Mouse (Mus musculus): ENCODE measurements around the gene Tmem132a. TPM values are rescaled to one million over a fixed set of nuclear protein-coding genes. Genes with fewer than 3 reads are reported as not detected.

Gene Tmem132a
- polyA plus RNA-seq, 1 experiment from 2014 or later, result 160 TPM

- ATAC-seq (ENCODE audit: low FRiP score) (no peak), DNase-seq (ENCODE audit: low spot score) (no peak)
- Histone ChIP-seq H3K9ac (no peak overlapping the region), H3K27ac (no peak overlapping the region), H3K9me3 (ENCODE audit: control insufficient read depth, low read length) (no peaks in the 10 kb centered on the region), H3K4me2 (replicated peaks) (no peak overlapping the region), H3K36me3 (replicated peaks; ENCODE audit: control insufficient read depth, insufficient read depth) (peaks cover 85% of the 10 kb centered on the region), H3K4me1 (replicated peaks; ENCODE audit: control insufficient read depth, insufficient read depth, low read length) (no peaks in the 10 kb centered on the region), H3K27me3 (ENCODE audit: control insufficient read depth, insufficient read depth, low read length) (no peaks in the 10 kb centered on the region), H3K4me3 (replicated peaks; ENCODE audit: low read length) (no peak overlapping the region)
- 93% methylated on average over 5 of the region's 5 CpGs for WGBS
Measured at GRCm38 (mm10) chr19:10904512-10904911, 34.8 kb upstream of the Tmem132a start.

- no peak overlapping the region for H3K27ac ChIP-seq
- no peak for ATAC-seq (ENCODE audit: low FRiP score)
Measured at GRCm38 (mm10) chr19:10901046-10901445, 31.3 kb upstream of the Tmem132a start.

GRCm38 (mm10) chr19:10900315-10900714 is 30.6 kb upstream of the Tmem132a start:
- Histone ChIP-seq H3K27me3 (ENCODE audit: control insufficient read depth, insufficient read depth, low read length) (no peaks in the 10 kb centered on the region), H3K4me2 (replicated peaks) (no peak overlapping the region), H3K9ac (no peak overlapping the region), H3K4me1 (replicated peaks; ENCODE audit: control insufficient read depth, insufficient read depth, low read length) (peaks cover 13% of the 10 kb centered on the region), H3K9me3 (ENCODE audit: control insufficient read depth, low read length) (no peaks in the 10 kb centered on the region), H3K27ac (no peak overlapping the region), H3K4me3 (replicated peaks; ENCODE audit: low read length) (no peak overlapping the region), H3K36me3 (replicated peaks; ENCODE audit: control insufficient read depth, insufficient read depth) (peaks cover 77% of the 10 kb centered on the region)
- WGBS, result 82% methylated on average over 6 of the region's 6 CpGs
- DNase-seq (ENCODE audit: low spot score) (no peak), ATAC-seq (ENCODE audit: low FRiP score) (no peak)

More at GRCm38 (mm10) chr19:10901046-10901445, 31.3 kb upstream of the Tmem132a start:
- H3K9ac ChIP-seq, result no peak overlapping the region
- no peak overlapping the region for H3K4me2 ChIP-seq (replicated peaks)
- no peak for DNase-seq (ENCODE audit: low spot score)
- H3K27me3 ChIP-seq (ENCODE audit: control insufficient read depth, insufficient read depth, low read length), result no peaks in the 10 kb centered on the region
- no peaks in the 10 kb centered on the region for H3K9me3 ChIP-seq (ENCODE audit: control insufficient read depth, low read length)
- peaks cover 10% of the 10 kb centered on the region for H3K4me1 ChIP-seq (replicated peaks; ENCODE audit: control insufficient read depth, insufficient read depth, low read length)
- H3K36me3 ChIP-seq (replicated peaks; ENCODE audit: control insufficient read depth, insufficient read depth), result peaks cover 84% of the 10 kb centered on the region
- no peak overlapping the region for H3K4me3 ChIP-seq (replicated peaks; ENCODE audit: low read length)
- WGBS, result 98% methylated on average over 5 of the region's 5 CpGs

GRCm38 (mm10) chr19:10897491-10897890 is 27.8 kb upstream of the Tmem132a start:
- no peaks in the 10 kb centered on the region for H3K27me3 ChIP-seq (ENCODE audit: control insufficient read depth, insufficient read depth, low read length)
- H3K4me1 ChIP-seq (replicated peaks; ENCODE audit: control insufficient read depth, insufficient read depth, low read length), result peaks cover 17% of the 10 kb centered on the region
- no peak overlapping the region for H3K27ac ChIP-seq
- H3K9ac ChIP-seq, result no peak overlapping the region
- ATAC-seq (ENCODE audit: low FRiP score), result no peak
- no peak for DNase-seq (ENCODE audit: low spot score)
- no peak overlapping the region for H3K4me2 ChIP-seq (replicated peaks)
- 89% methylated on average over 8 of the region's 8 CpGs for WGBS
- peaks cover 49% of the 10 kb centered on the region for H3K36me3 ChIP-seq (replicated peaks; ENCODE audit: control insufficient read depth, insufficient read depth)
- no peak overlapping the region for H3K4me3 ChIP-seq (replicated peaks; ENCODE audit: low read length)
- no peaks in the 10 kb centered on the region for H3K9me3 ChIP-seq (ENCODE audit: control insufficient read depth, low read length)

- H3K4me1 ChIP-seq (replicated peaks; ENCODE audit: control insufficient read depth, insufficient read depth, low read length), result peaks cover 17% of the 10 kb centered on the region
- DNase-seq (ENCODE audit: low spot score) (no peak), ATAC-seq (ENCODE audit: low FRiP score) (no peak)
- H3K36me3 ChIP-seq (replicated peaks; ENCODE audit: control insufficient read depth, insufficient read depth), result peaks cover 42% of the 10 kb centered on the region
- H3K4me3 ChIP-seq (replicated peaks; ENCODE audit: low read length), result peak overlapping the region; percentile 84; the same call in 1 of the 2 replicates
- H3K27ac ChIP-seq, result no peak overlapping the region
- no peak overlapping the region for H3K9ac ChIP-seq
- WGBS, result 85% methylated on average over 7 of the region's 7 CpGs
- H3K9me3 ChIP-seq (ENCODE audit: control insufficient read depth, low read length), result no peaks in the 10 kb centered on the region
- H3K27me3 ChIP-seq (ENCODE audit: control insufficient read depth, insufficient read depth, low read length), result no peaks in the 10 kb centered on the region
- H3K4me2 ChIP-seq (replicated peaks), result peak overlapping the region; percentile 91
Measured at GRCm38 (mm10) chr19:10896849-10897248, 27.1 kb upstream of the Tmem132a start.

GRCm38 (mm10) chr19:10895708-10896107 is 26.0 kb upstream of the Tmem132a start:
- H3K36me3 ChIP-seq (replicated peaks; ENCODE audit: control insufficient read depth, insufficient read depth), result peaks cover 31% of the 10 kb centered on the region
- DNase-seq (ENCODE audit: low spot score) (no peak), ATAC-seq (ENCODE audit: low FRiP score) (no peak)
- no peaks in the 10 kb centered on the region for H3K27me3 ChIP-seq (ENCODE audit: control insufficient read depth, insufficient read depth, low read length)
- H3K4me1 ChIP-seq (replicated peaks; ENCODE audit: control insufficient read depth, insufficient read depth, low read length), result peaks cover 17% of the 10 kb centered on the region
- H3K4me2 ChIP-seq (replicated peaks), result peak overlapping the region; percentile 91
- peak overlapping the region; percentile 91 for H3K27ac ChIP-seq
- peak overlapping the region; percentile 84 for H3K9ac ChIP-seq
- 1% methylated on average over 16 of the region's 16 CpGs for WGBS
- H3K4me3 ChIP-seq (replicated peaks; ENCODE audit: low read length), result peak overlapping the region; percentile 84
- no peaks in the 10 kb centered on the region for H3K9me3 ChIP-seq (ENCODE audit: control insufficient read depth, low read length)

GRCm38 (mm10) chr19:10895016-10895528 is 25.3 kb upstream of the Tmem132a start, which contains the start of gene Prpf19:
Gene Prpf19 (plus strand): TSS chr19:10895231.
- Histone ChIP-seq H3K27ac (peak within 1 kb of the TSS; percentile 91), H3K4me2 (replicated peaks) (peak within 1 kb of the TSS; percentile 91), H3K9me3 (ENCODE audit: control insufficient read depth, low read length) (no peaks in the 10 kb centered on the region), H3K4me1 (replicated peaks; ENCODE audit: control insufficient read depth, insufficient read depth, low read length) (peaks cover 17% of the 10 kb centered on the region), H3K27me3 (ENCODE audit: control insufficient read depth, insufficient read depth, low read length) (no peaks in the 10 kb centered on the region), H3K36me3 (replicated peaks; ENCODE audit: control insufficient read depth, insufficient read depth) (peaks cover 25% of the 10 kb centered on the region), H3K4me3 (replicated peaks; ENCODE audit: low read length) (peak within 1 kb of the TSS; percentile 84), H3K9ac (peak within 1 kb of the TSS; percentile 84)
- DNase-seq (ENCODE audit: low spot score) (peak; percentile 98), ATAC-seq (ENCODE audit: low FRiP score) (peak; percentile 97)
- WGBS, result under 1% methylated on average over 43 of the region's 43 CpGs

- H3K4me1 ChIP-seq (replicated peaks; ENCODE audit: control insufficient read depth, insufficient read depth, low read length), result peaks cover 17% of the 10 kb centered on the region
- H3K9ac ChIP-seq, result no peak overlapping the region
- no peak overlapping the region for H3K4me2 ChIP-seq (replicated peaks)
- no peaks in the 10 kb centered on the region for H3K27me3 ChIP-seq (ENCODE audit: control insufficient read depth, insufficient read depth, low read length)
- 94% methylated on average over 3 of the region's 3 CpGs for WGBS
- no peak overlapping the region for H3K27ac ChIP-seq
- H3K4me3 ChIP-seq (replicated peaks; ENCODE audit: low read length), result no peak overlapping the region
- ATAC-seq (ENCODE audit: low FRiP score) (no peak), DNase-seq (ENCODE audit: low spot score) (no peak)
- H3K36me3 ChIP-seq (replicated peaks; ENCODE audit: control insufficient read depth, insufficient read depth), result no peaks in the 10 kb centered on the region
- no peaks in the 10 kb centered on the region for H3K9me3 ChIP-seq (ENCODE audit: control insufficient read depth, low read length)
Measured at GRCm38 (mm10) chr19:10892201-10892600, 22.5 kb upstream of the Tmem132a start.

- H3K27me3 ChIP-seq (ENCODE audit: control insufficient read depth, insufficient read depth, low read length), result no peaks in the 10 kb centered on the region
- H3K36me3 ChIP-seq (replicated peaks; ENCODE audit: control insufficient read depth, insufficient read depth), result no peaks in the 10 kb centered on the region; the same call in 1 of the 2 replicates
- ATAC-seq (ENCODE audit: low FRiP score) (peak; percentile 94), DNase-seq (ENCODE audit: low spot score) (peak; percentile 95)
- H3K27ac ChIP-seq, result peak within 1 kb of the TSS; percentile 96
- no peaks in the 10 kb centered on the region for H3K9me3 ChIP-seq (ENCODE audit: control insufficient read depth, low read length)
- WGBS, result under 1% methylated on average over 49 of the region's 49 CpGs
- peak within 1 kb of the TSS; percentile 66 for H3K9ac ChIP-seq
- H3K4me1 ChIP-seq (replicated peaks; ENCODE audit: control insufficient read depth, insufficient read depth, low read length), result peaks cover 15% of the 10 kb centered on the region
- H3K4me3 ChIP-seq (replicated peaks; ENCODE audit: low read length), result peak within 1 kb of the TSS; percentile 66
- peak within 1 kb of the TSS; percentile 86 for H3K4me2 ChIP-seq (replicated peaks)
Measured at GRCm38 (mm10) chr19:10881426-10882154, 11.8 kb upstream of the Tmem132a start, which contains the start of gene Tmem109. Gene Tmem109 (minus strand): TSS chr19:10882001.
